Mouse (Mus musculus): ENCODE measurements at regions not wholly inside any gene's neighbourhood (a gene's known extent, or its start where the extent isn't known, plus 50 kb on each side); places are given as distances from the start of the nearest gene placed in this dataset.

GRCm38 (mm10) chr14:60530973-60531372 lies 102.8 kb upstream of the Spata13 start:
- no peak for TF ChIP-seq CTCF (IDR thresholded peaks at IDR 0.05)
- TF ChIP-seq EP300 (IDR thresholded peaks at IDR 0.05): no peak

Measured in lung, postnatal 0 days (tissue).